Mouse (Mus musculus) CH12.LX (cell line): ENCODE data around the gene Ccdc162. TPM values are rescaled to one million over a fixed set of nuclear protein-coding genes. Genes with fewer than 3 reads are reported as not detected.

Experiments used
- DNase-seq: peaks from one replicate; pipeline ENCODE4 v3.0.0-alpha.2; 2013; ENCODE audit errors: extremely low read depth
- H3K27ac ChIP-seq: 2 replicates; pipeline ENCODE4 v1.5.1; 2012; ENCODE audit warnings: low read depth, mild to moderate bottlenecking, control low read depth, moderate library complexity; ENCODE audit not compliant: insufficient read depth
- H3K27me3 ChIP-seq: replicated peaks from 2 replicates; pipeline ENCODE3; 2012; ENCODE audit warnings: inconsistent platforms
- H3K36me3 ChIP-seq, 2 experiments: replicated peaks in 1 of 2; 2 replicates each; pipeline versions ENCODE3 to v1.6.1; 2012; ENCODE audit warnings: inconsistent platforms in 1 of 2, low read length in 1 of 2, mild to moderate bottlenecking in 1 of 2, mixed read lengths in 1 of 2, moderate library complexity in 1 of 2; ENCODE audit not compliant: control insufficient read depth in 1 of 2, insufficient read depth in 1 of 2
- H3K4me1 ChIP-seq, 2 experiments: 2 replicates each; pipeline ENCODE4 v1.6.1; 2012; ENCODE audit warnings: inconsistent platforms in 1 of 2, moderate library complexity in 1 of 2; ENCODE audit not compliant: insufficient read depth in 2 of 2, control insufficient read depth in 1 of 2
- H3K4me2 ChIP-seq: 2 replicates; pipeline ENCODE4 v1.6.1; 2012; ENCODE audit warnings: low read depth, mild to moderate bottlenecking, control low read depth; ENCODE audit not compliant: poor library complexity, insufficient read depth, severe bottlenecking
- H3K4me3 ChIP-seq, 3 experiments: fragments of 150-350 bp in 1 of 3; sonication (generic) in 1 of 3; replicated peaks in 1 of 3; 2 replicates each; pipeline versions ENCODE3 to v1.5.1; 2011 to 2012; ENCODE audit warnings: low read depth in 2 of 3, low read length in 2 of 3, mild to moderate bottlenecking in 2 of 3, moderate library complexity in 2 of 3, control low read depth in 1 of 3, improper control_type of control experiment in 1 of 3, inconsistent platforms in 1 of 3, mixed read lengths in 1 of 3; ENCODE audit not compliant: poor library complexity in 1 of 3
- H3K79me2 ChIP-seq: replicated peaks from 2 replicates; pipeline ENCODE4 v1.6.1; 2012; ENCODE audit warnings: mild to moderate bottlenecking, moderate library complexity; ENCODE audit not compliant: control insufficient read depth, poor library complexity, insufficient read depth, severe bottlenecking; ENCODE audit errors: extremely low read depth
- H3K9ac ChIP-seq: 2 replicates; pipeline ENCODE4 v1.6.1; 2012; ENCODE audit warnings: low read depth, mild to moderate bottlenecking, control low read depth, moderate library complexity; ENCODE audit not compliant: insufficient read depth
- H3K9me3 ChIP-seq: replicated peaks from 2 replicates; pipeline ENCODE3; 2012; ENCODE audit warnings: low read length, inconsistent platforms, mixed read lengths
- CTCF ChIP-seq, 2 experiments: IDR thresholded peaks in 1 of 2; conservative IDR thresholded peaks in 1 of 2; 2 replicates each; pipeline ENCODE4 v1.5.1; 2011 to 2012; ENCODE audit warnings: low read depth in 2 of 2, low read length in 2 of 2, improper control_type of control experiment in 1 of 2, inconsistent platforms in 1 of 2, mild to moderate bottlenecking in 1 of 2, moderate library complexity in 1 of 2
- E2F4 ChIP-seq: IDR thresholded peaks from 2 replicates; pipeline ENCODE4 v1.6.1; 2011; ENCODE audit warnings: low read depth, low read length, improper control_type of control experiment; ENCODE audit not compliant: insufficient replicate concordance
- ELF1 ChIP-seq: IDR thresholded peaks from 2 replicates; pipeline ENCODE4 v1.6.1; 2014; ENCODE audit warnings: low read depth, mild to moderate bottlenecking, inconsistent platforms, low read length, improper control_type of control experiment
- EP300 ChIP-seq: IDR thresholded peaks from 2 replicates; pipeline ENCODE4 v1.6.1; 2011; ENCODE audit warnings: low read length, improper control_type of control experiment
- ETS1 ChIP-seq: conservative IDR thresholded peaks from 2 replicates; pipeline ENCODE4 v1.6.1; 2012; ENCODE audit warnings: low read depth, mild to moderate bottlenecking, inconsistent platforms, low read length, improper control_type of control experiment, moderate library complexity
- HCFC1 ChIP-seq: IDR thresholded peaks from 2 replicates; pipeline ENCODE4 v1.6.1; 2012; ENCODE audit warnings: low read depth, mild to moderate bottlenecking, inconsistent platforms, low read length, improper control_type of control experiment
- IRF4 ChIP-seq: IDR thresholded peaks from 2 replicates; pipeline ENCODE4 v1.6.1; 2014; ENCODE audit warnings: low read depth, mild to moderate bottlenecking, inconsistent platforms, low read length, improper control_type of control experiment
- JUN ChIP-seq: IDR thresholded peaks from 2 replicates; pipeline ENCODE4 v1.6.1; 2011; ENCODE audit warnings: low read depth, mild to moderate bottlenecking, low read length, improper control_type of control experiment, moderate library complexity; ENCODE audit not compliant: insufficient read depth
- KAT2A ChIP-seq: IDR thresholded peaks from 2 replicates; pipeline ENCODE4 v1.6.1; 2012; ENCODE audit warnings: low read length, improper control_type of control experiment, inconsistent platforms; ENCODE audit not compliant: insufficient replicate concordance
- MAFK ChIP-seq: IDR thresholded peaks from 2 replicates; pipeline ENCODE4 v1.6.1; 2011; ENCODE audit warnings: low read length, improper control_type of control experiment; ENCODE audit not compliant: insufficient replicate concordance
- MAX ChIP-seq: IDR thresholded peaks from 2 replicates; pipeline ENCODE4 v1.6.1; 2011; ENCODE audit warnings: low read length, improper control_type of control experiment
- MAZ ChIP-seq: IDR thresholded peaks from 2 replicates; pipeline ENCODE4 v1.6.1; 2012; ENCODE audit warnings: low read depth, mild to moderate bottlenecking, inconsistent platforms, low read length, improper control_type of control experiment, moderate library complexity
- MYC ChIP-seq: IDR thresholded peaks from 2 replicates; pipeline ENCODE4 v1.6.1; 2011; ENCODE audit warnings: low read depth, mild to moderate bottlenecking, improper control_type of control experiment, low read length
- NELFE ChIP-seq: IDR thresholded peaks from 2 replicates; pipeline ENCODE4 v1.6.1; 2011; ENCODE audit warnings: low read depth, low read length, improper control_type of control experiment
- POLR2A ChIP-seq: IDR thresholded peaks from 2 replicates; pipeline ENCODE4 v1.6.1; 2011; ENCODE audit warnings: low read depth, mild to moderate bottlenecking, improper control_type of control experiment, low read length
- POLR2AphosphoS2 ChIP-seq: IDR thresholded peaks from 2 replicates; pipeline ENCODE4 v1.6.1; 2011; ENCODE audit warnings: low read depth, low read length, improper control_type of control experiment
- RAD21 ChIP-seq: IDR thresholded peaks from 2 replicates; pipeline ENCODE4 v1.6.1; 2011; ENCODE audit warnings: low read depth, mild to moderate bottlenecking, low read length, improper control_type of control experiment, moderate library complexity
- RCOR1 ChIP-seq: conservative IDR thresholded peaks from 2 replicates; pipeline ENCODE4 v1.6.1; 2012; ENCODE audit warnings: low read depth, mild to moderate bottlenecking, inconsistent platforms, low read length, improper control_type of control experiment
- SMC3 ChIP-seq: IDR thresholded peaks from 2 replicates; pipeline ENCODE4 v1.6.1; 2011; ENCODE audit warnings: low read depth, low read length, improper control_type of control experiment
- TBP ChIP-seq: conservative IDR thresholded peaks from 2 replicates; pipeline ENCODE4 v1.6.1; 2011; ENCODE audit warnings: low read depth, low read length, improper control_type of control experiment
- TCF12 ChIP-seq: IDR thresholded peaks from 2 replicates; pipeline ENCODE4 v1.6.1; 2014; ENCODE audit warnings: low read depth, mild to moderate bottlenecking, inconsistent platforms, low read length, improper control_type of control experiment
- USF1 ChIP-seq: IDR thresholded peaks from 2 replicates; pipeline ENCODE4 v1.6.1; 2014; ENCODE audit warnings: low read depth, mild to moderate bottlenecking, inconsistent platforms, low read length, improper control_type of control experiment
- ZC3H11A ChIP-seq: IDR thresholded peaks from 2 replicates; pipeline ENCODE4 v1.6.1; 2012; ENCODE audit warnings: low read depth, mild to moderate bottlenecking, inconsistent platforms, low read length, improper control_type of control experiment
- ZMIZ1 ChIP-seq: IDR thresholded peaks from 2 replicates; pipeline ENCODE4 v1.6.1; 2012; ENCODE audit warnings: low read depth, mild to moderate bottlenecking, inconsistent platforms, low read length, improper control_type of control experiment
- ZNF384 ChIP-seq: IDR thresholded peaks from 2 replicates; pipeline ENCODE4 v1.6.1; 2012; ENCODE audit warnings: low read depth, low read length, improper control_type of control experiment, inconsistent platforms
- dilution Hi-C: fragments of 300-500 bp; cut with MboI; formaldehyde crosslinking; loops from 2 replicates; pipeline ENCODE4 v1.14.3; 2020; ENCODE audit warnings: low sequenced_read_pairs; ENCODE audit not compliant: extremely low pct_unique_long_range_greater_than_20kb, extremely low pct_ligation_motif_present
- in situ Hi-C: fragments of 300-500 bp; cut with MboI; formaldehyde crosslinking; loops from 3 replicates; pipeline ENCODE4 v1.14.3; 2019; ENCODE audit warnings: low sequenced_read_pairs, low pct_ligation_motif_present, low pct_unique_long_range_greater_than_20kb, mixed read lengths
- polyA plus RNA-seq: library from polyadenylated mRNA; unstranded; fragments of >175 nt; gene quantifications from 2 replicates; pipeline ENCODE4 v1.2.1, GENCODE M21; 2012; ENCODE audit warnings: low read depth; ENCODE audit not compliant: insufficient read length
- total RNA-seq, 2 experiments: library from RNA; depleted of rRNA; stranded (reverse); fragments of 300-350 nt in 1 of 2; fragments of >200 nt in 1 of 2; gene quantifications; 2 replicates each; pipeline ENCODE4 v1.2.3; 2012 to 2014

Gene Ccdc162
- total and polyA plus RNA-seq, 3 experiments, result 0.64 to 1.3 (median 1.3) TPM

GRCm38 (mm10) chr10:41561701-41562395 lies 154.6 kb downstream of the Ccdc162 start:
- in situ Hi-C loops, result no loop called here

DNA sequence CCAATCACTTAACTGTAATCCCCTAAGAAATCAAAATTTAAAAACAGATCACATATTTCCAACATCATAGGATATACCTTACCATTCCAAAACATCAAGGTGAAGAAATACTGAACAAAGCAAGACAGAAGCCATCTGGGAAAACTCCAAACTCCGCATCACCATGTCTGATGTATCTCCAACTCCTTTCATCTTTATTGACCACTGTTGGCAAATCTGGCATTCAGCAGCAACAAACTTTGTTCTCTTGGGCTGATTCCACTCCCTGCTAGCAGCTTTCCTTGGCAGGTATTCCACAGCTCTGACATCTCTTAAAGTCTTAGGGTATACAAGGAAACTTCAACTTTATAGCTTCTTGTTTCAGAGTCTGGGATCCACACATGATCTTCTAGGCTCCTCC lies 158.0 kb downstream of the Ccdc162 start:
- peaks cover 0 to 19% of the 10 kb centered on the region in 2 experiments; a peak in 3 of 4 replicates for H3K4me1 ChIP-seq
- DNase-seq, result no peak
- no peak overlapping the region for H3K9ac ChIP-seq
- H3K4me2 ChIP-seq, result no peak overlapping the region
- H3K4me3 ChIP-seq, result no peak overlapping the region
- H3K27me3 ChIP-seq, result no peaks in the 10 kb centered on the region
- H3K36me3 ChIP-seq, result no peaks in the 10 kb centered on the region
- dilution Hi-C loops (no loop called here), in situ Hi-C loops (no loop called here)
- H3K79me2 ChIP-seq, result no peaks in the 10 kb centered on the region
- peaks cover 17% of the 10 kb centered on the region for H3K9me3 ChIP-seq
- TF ChIP-seq NELFE, result no peak
- no peak for TF ChIP-seq KAT2A
- no peak for TF ChIP-seq POLR2A
- TF ChIP-seq RAD21, result no peak
- no peak for TF ChIP-seq MAZ
- no peak for TF ChIP-seq EP300
- TF ChIP-seq USF1, result no peak
- no peak for TF ChIP-seq MYC
- no peak for TF ChIP-seq TBP
- TF ChIP-seq ELF1, result no peak
- TF ChIP-seq CTCF (conservative IDR thresholded peaks at IDR 0.05 in 1 of 2, IDR thresholded peaks at IDR 0.05 in 1 of 2; ENCODE audit: low read depth in 2 of 2, low read length in 2 of 2), result no peak
- TF ChIP-seq MAFK, result no peak
- no peak for TF ChIP-seq ZNF384
- TF ChIP-seq POLR2AphosphoS2, result no peak
- TF ChIP-seq JUN, result no peak
- TF ChIP-seq SMC3, result no peak
- TF ChIP-seq IRF4, result no peak
- TF ChIP-seq ZC3H11A, result no peak
- no peak overlapping the region for H3K27ac ChIP-seq

More at GRCm38 (mm10) chr10:41561701-41562395, 154.6 kb downstream of the Ccdc162 start:
- dilution Hi-C loops, result no loop called here
- no peaks in the 10 kb centered on the region for H3K79me2 ChIP-seq
- peaks cover 17% of the 10 kb centered on the region for H3K9me3 ChIP-seq
- H3K36me3 ChIP-seq, result no peaks in the 10 kb centered on the region
- no peak overlapping the region for H3K4me2 ChIP-seq
- TF ChIP-seq TCF12 (no peak), KAT2A (no peak), ZMIZ1 (no peak), HCFC1 (no peak), POLR2A (no peak), MAFK (no peak), E2F4 (no peak), ZNF384 (no peak), USF1 (no peak), RCOR1 (no peak), ELF1 (no peak), TBP (no peak), MAX (no peak), ETS1 (no peak)
- TF ChIP-seq, all 38 proteins: peak for 0
- no peak overlapping the region for H3K27ac ChIP-seq
- no peak for DNase-seq
- peaks cover 0 to 10% of the 10 kb centered on the region in 2 experiments; a peak in 2 of 4 replicates for H3K4me1 ChIP-seq
- H3K9ac ChIP-seq, result no peak overlapping the region
- no peak overlapping the region for H3K4me3 ChIP-seq
- no peaks in the 10 kb centered on the region for H3K27me3 ChIP-seq
